Mouse (Mus musculus): ENCODE measurements around the gene Zfp593. TPM values are rescaled to one million over a fixed set of nuclear protein-coding genes. Genes with fewer than 3 reads are reported as not detected.
"Not testable (repeated sequence)": the region's sequence is repeated elsewhere in the genome, so short reads cannot be mapped to it uniquely, and the experiment has no call there.

Zfp593 gene
- polyA plus RNA-seq, 1 experiment, result 8.0 TPM

- WGBS, result under 1% methylated on average over 59 of the region's 59 CpGs
- peaks cover 2% of the 10 kb centered on the region; the same call in 1 of the 2 replicates for H3K4me1 ChIP-seq (ENCODE audit: control insufficient read depth, insufficient read depth, low read length)
- TF ChIP-seq POLR2A (IDR thresholded peaks at IDR 0.05; ENCODE audit: borderline replicate concordance, control insufficient read depth, low read depth, low read length) (no peak), CTCF (IDR thresholded peaks at IDR 0.05; ENCODE audit: control insufficient read depth, insufficient read depth, low read length) (no peak)
- H3K27ac ChIP-seq (ENCODE audit: control insufficient read depth, insufficient read depth, low read depth, low read length, poor library complexity), result peak overlapping the region; percentile 41
- peak overlapping the region; percentile 98 for H3K4me3 ChIP-seq (replicated peaks; ENCODE audit: control insufficient read depth, low read depth, low read length)
Observed at GRCm38 (mm10) chr4:134286226-134287167, 41.1 kb upstream of the Zfp593 start.

GRCm38 (mm10) chr4:134284942-134285341 lies 39.5 kb upstream of the Zfp593 start:
- Histone ChIP-seq H3K4me3 (replicated peaks; ENCODE audit: control insufficient read depth, low read depth, low read length) (no peak overlapping the region), H3K27ac (ENCODE audit: control insufficient read depth, insufficient read depth, low read depth, low read length, poor library complexity) (no peak overlapping the region), H3K4me1 (ENCODE audit: control insufficient read depth, insufficient read depth, low read length) (peaks cover 2% of the 10 kb centered on the region; the same call in 1 of the 2 replicates)
- WGBS, result 60% methylated on average over 2 of the region's 2 CpGs
- TF ChIP-seq POLR2A (IDR thresholded peaks at IDR 0.05; ENCODE audit: borderline replicate concordance, control insufficient read depth, low read depth, low read length), result no peak
- no peak for TF ChIP-seq CTCF (IDR thresholded peaks at IDR 0.05; ENCODE audit: control insufficient read depth, insufficient read depth, low read length)

- WGBS, result under 1% methylated on average over 14 of the region's 14 CpGs
- H3K4me3 ChIP-seq (replicated peaks; ENCODE audit: control insufficient read depth, low read depth, low read length), result peak overlapping the region; percentile 27
- H3K27ac ChIP-seq (ENCODE audit: control insufficient read depth, insufficient read depth, low read depth, low read length, poor library complexity), result peak overlapping the region; percentile 36
- TF ChIP-seq CTCF (IDR thresholded peaks at IDR 0.05; ENCODE audit: control insufficient read depth, insufficient read depth, low read length) (no peak), POLR2A (IDR thresholded peaks at IDR 0.05; ENCODE audit: borderline replicate concordance, control insufficient read depth, low read depth, low read length) (no peak)
- H3K4me1 ChIP-seq (ENCODE audit: control insufficient read depth, insufficient read depth, low read length), result no peaks in the 10 kb centered on the region; the same call in 1 of the 2 replicates
Observed at GRCm38 (mm10) chr4:134273417-134274345, 28.3 kb upstream of the Zfp593 start.

GRCm38 (mm10) chr4:134272731-134273416 lies 27.5 kb upstream of the Zfp593 start:
- no peak for TF ChIP-seq POLR2A (IDR thresholded peaks at IDR 0.05; ENCODE audit: borderline replicate concordance, control insufficient read depth, low read depth, low read length)
- TF ChIP-seq CTCF (IDR thresholded peaks at IDR 0.05; ENCODE audit: control insufficient read depth, insufficient read depth, low read length), result no peak
- Histone ChIP-seq H3K4me3 (replicated peaks; ENCODE audit: control insufficient read depth, low read depth, low read length) (peak overlapping the region; percentile 16), H3K4me1 (ENCODE audit: control insufficient read depth, insufficient read depth, low read length) (no peaks in the 10 kb centered on the region; the same call in 1 of the 2 replicates), H3K27ac (ENCODE audit: control insufficient read depth, insufficient read depth, low read depth, low read length, poor library complexity) (peak overlapping the region; percentile 36)
- 2% methylated on average over 13 of the region's 13 CpGs for WGBS

GRCm38 (mm10) chr4:134271979-134272378 lies 26.6 kb upstream of the Zfp593 start:
- TF ChIP-seq POLR2A (IDR thresholded peaks at IDR 0.05; ENCODE audit: borderline replicate concordance, control insufficient read depth, low read depth, low read length) (no peak), CTCF (IDR thresholded peaks at IDR 0.05; ENCODE audit: control insufficient read depth, insufficient read depth, low read length) (no peak)
- no peaks in the 10 kb centered on the region; the same call in 1 of the 2 replicates for H3K4me1 ChIP-seq (ENCODE audit: control insufficient read depth, insufficient read depth, low read length)
- 78% methylated on average over 7 of the region's 7 CpGs for WGBS
- H3K27ac ChIP-seq (ENCODE audit: control insufficient read depth, insufficient read depth, low read depth, low read length, poor library complexity), result no peak overlapping the region
- H3K4me3 ChIP-seq (replicated peaks; ENCODE audit: control insufficient read depth, low read depth, low read length), result no peak overlapping the region

GRCm38 (mm10) chr4:134269622-134270021 lies 24.2 kb upstream of the Zfp593 start:
- not testable (repeated sequence) for H3K4me3 ChIP-seq (replicated peaks; ENCODE audit: control insufficient read depth, low read depth, low read length); H3K4me1 ChIP-seq (ENCODE audit: control insufficient read depth, insufficient read depth, low read length); H3K27ac ChIP-seq (ENCODE audit: control insufficient read depth, insufficient read depth, low read depth, low read length, poor library complexity)
- 0 out of 2 replicates have a peak, but pooled peaks have one; percentile 18 for TF ChIP-seq CTCF (IDR thresholded peaks at IDR 0.05; ENCODE audit: control insufficient read depth, insufficient read depth, low read length)

GRCm38 (mm10) chr4:134268102-134268655 lies 22.8 kb upstream of the Zfp593 start:
- WGBS, result 55% methylated on average over 19 of the region's 19 CpGs
- Histone ChIP-seq H3K4me3 (replicated peaks; ENCODE audit: control insufficient read depth, low read depth, low read length) (no peak overlapping the region), H3K27ac (ENCODE audit: control insufficient read depth, insufficient read depth, low read depth, low read length, poor library complexity) (no peak overlapping the region), H3K4me1 (ENCODE audit: control insufficient read depth, insufficient read depth, low read length) (no peaks in the 10 kb centered on the region; the same call in 1 of the 2 replicates)
- TF ChIP-seq POLR2A (IDR thresholded peaks at IDR 0.05; ENCODE audit: borderline replicate concordance, control insufficient read depth, low read depth, low read length) (no peak), CTCF (IDR thresholded peaks at IDR 0.05; ENCODE audit: control insufficient read depth, insufficient read depth, low read length) (no peak)
